Mouse (Mus musculus): Measurements from ENCODE around the gene Nup107. TPM values are rescaled to one million over a fixed set of nuclear protein-coding genes. Genes with fewer than 3 reads are reported as not detected.
"Not testable (repeated sequence)": the region's sequence is repeated elsewhere in the genome, so short reads cannot be mapped to it uniquely, and the experiment has no call there.

Gene Nup107
- polyA plus RNA-seq, 1 experiment: 1.0 TPM

- no peak for TF ChIP-seq GATA1 (IDR thresholded peaks at IDR 0.05; ENCODE audit: low read length)
- TF ChIP-seq TAL1 (IDR thresholded peaks at IDR 0.05; ENCODE audit: low read length): no peak
- no peaks in the 10 kb centered on the region for H3K36me3 ChIP-seq (ENCODE audit: control insufficient read depth)
- H3K27me3 ChIP-seq (ENCODE audit: control insufficient read depth): no peaks in the 10 kb centered on the region
- no peaks in the 10 kb centered on the region for H3K9me3 ChIP-seq (ENCODE audit: control insufficient read depth, low read length)
- H3K4me1 ChIP-seq (ENCODE audit: control insufficient read depth): no peaks in the 10 kb centered on the region
- no peak overlapping the region for H3K4me3 ChIP-seq (replicated peaks)
Observed at GRCm38 (mm10) chr10:117718161-117719119, 74.1 kb downstream of the Nup107 start.

GRCm38 (mm10) chr10:117717583-117717982 is 74.9 kb downstream of the Nup107 start:
- TF ChIP-seq GATA1 (IDR thresholded peaks at IDR 0.05; ENCODE audit: low read length) (no peak), TAL1 (IDR thresholded peaks at IDR 0.05; ENCODE audit: low read length) (no peak)
- H3K27me3 ChIP-seq (ENCODE audit: control insufficient read depth): no peaks in the 10 kb centered on the region
- H3K36me3 ChIP-seq (ENCODE audit: control insufficient read depth): no peaks in the 10 kb centered on the region
- no peak overlapping the region for H3K4me3 ChIP-seq (replicated peaks)
- no peaks in the 10 kb centered on the region for H3K9me3 ChIP-seq (ENCODE audit: control insufficient read depth, low read length)
- H3K4me1 ChIP-seq (ENCODE audit: control insufficient read depth): no peaks in the 10 kb centered on the region

- Histone ChIP-seq H3K4me3 (replicated peaks) (no peak overlapping the region), H3K36me3 (ENCODE audit: control insufficient read depth) (no peaks in the 10 kb centered on the region), H3K9me3 (ENCODE audit: control insufficient read depth, low read length) (no peaks in the 10 kb centered on the region), H3K27me3 (ENCODE audit: control insufficient read depth) (no peaks in the 10 kb centered on the region), H3K4me1 (ENCODE audit: control insufficient read depth) (peaks cover 3% of the 10 kb centered on the region)
- TF ChIP-seq TAL1 (IDR thresholded peaks at IDR 0.05; ENCODE audit: low read length): no peak
- TF ChIP-seq GATA1 (IDR thresholded peaks at IDR 0.05; ENCODE audit: low read length): no peak
Observed at GRCm38 (mm10) chr10:117716686-117717085, 75.8 kb downstream of the Nup107 start.

GRCm38 (mm10) chr10:117715654-117716053 is 76.9 kb downstream of the Nup107 start:
- H3K4me1 ChIP-seq (ENCODE audit: control insufficient read depth): peaks cover 11% of the 10 kb centered on the region
- H3K4me3 ChIP-seq (replicated peaks); H3K27me3 ChIP-seq (ENCODE audit: control insufficient read depth); H3K9me3 ChIP-seq (ENCODE audit: control insufficient read depth, low read length); H3K36me3 ChIP-seq (ENCODE audit: control insufficient read depth): not testable (repeated sequence)

GRCm38 (mm10) chr10:117714928-117715500 is 77.5 kb downstream of the Nup107 start:
- Histone ChIP-seq H3K4me1 (ENCODE audit: control insufficient read depth) (peaks cover 11% of the 10 kb centered on the region), H3K9me3 (ENCODE audit: control insufficient read depth, low read length) (no peaks in the 10 kb centered on the region)

GRCm38 (mm10) chr10:117714048-117714545 is 78.4 kb downstream of the Nup107 start:
- Histone ChIP-seq H3K4me3 (replicated peaks) (no peak overlapping the region), H3K4me1 (ENCODE audit: control insufficient read depth) (peaks cover 14% of the 10 kb centered on the region), H3K27me3 (ENCODE audit: control insufficient read depth) (no peaks in the 10 kb centered on the region), H3K36me3 (ENCODE audit: control insufficient read depth) (no peaks in the 10 kb centered on the region; the same call in 1 of the 2 replicates), H3K9me3 (ENCODE audit: control insufficient read depth, low read length) (no peaks in the 10 kb centered on the region)
- TF ChIP-seq TAL1 (IDR thresholded peaks at IDR 0.05; ENCODE audit: low read length) (no peak), GATA1 (IDR thresholded peaks at IDR 0.05; ENCODE audit: low read length) (no peak)

More at GRCm38 (mm10) chr10:117714928-117715500, 77.5 kb downstream of the Nup107 start:
- TF ChIP-seq TAL1 (IDR thresholded peaks at IDR 0.05; ENCODE audit: low read length): no peak
- TF ChIP-seq GATA1 (IDR thresholded peaks at IDR 0.05; ENCODE audit: low read length): no peak
- Histone ChIP-seq H3K36me3 (ENCODE audit: control insufficient read depth) (no peaks in the 10 kb centered on the region), H3K4me3 (replicated peaks) (no peak overlapping the region), H3K27me3 (ENCODE audit: control insufficient read depth) (no peaks in the 10 kb centered on the region)

- no peak for TF ChIP-seq TAL1 (IDR thresholded peaks at IDR 0.05; ENCODE audit: low read length)
- TF ChIP-seq GATA1 (IDR thresholded peaks at IDR 0.05; ENCODE audit: low read length): no peak
- H3K4me3 ChIP-seq (replicated peaks): no peak overlapping the region
- H3K27me3 ChIP-seq (ENCODE audit: control insufficient read depth): no peaks in the 10 kb centered on the region
- H3K36me3 ChIP-seq (ENCODE audit: control insufficient read depth): peaks cover 5% of the 10 kb centered on the region
- no peaks in the 10 kb centered on the region for H3K9me3 ChIP-seq (ENCODE audit: control insufficient read depth, low read length)
- H3K4me1 ChIP-seq (ENCODE audit: control insufficient read depth): peaks cover 19% of the 10 kb centered on the region
Observed at GRCm38 (mm10) chr10:117713466-117713865, 79.0 kb downstream of the Nup107 start.

- H3K4me3 ChIP-seq (replicated peaks): no peak overlapping the region
- no peaks in the 10 kb centered on the region for H3K9me3 ChIP-seq (ENCODE audit: control insufficient read depth, low read length)
- TF ChIP-seq TAL1 (IDR thresholded peaks at IDR 0.05; ENCODE audit: low read length): no peak
- TF ChIP-seq GATA1 (IDR thresholded peaks at IDR 0.05; ENCODE audit: low read length): no peak
- H3K4me1 ChIP-seq (ENCODE audit: control insufficient read depth): peaks cover 19% of the 10 kb centered on the region
- H3K27me3 ChIP-seq (ENCODE audit: control insufficient read depth): no peaks in the 10 kb centered on the region
- H3K36me3 ChIP-seq (ENCODE audit: control insufficient read depth): peaks cover 7% of the 10 kb centered on the region
Observed at GRCm38 (mm10) chr10:117712871-117713270, 79.6 kb downstream of the Nup107 start.

GRCm38 (mm10) chr10:117712191-117712754 is 80.2 kb downstream of the Nup107 start:
- H3K9me3 ChIP-seq (ENCODE audit: control insufficient read depth, low read length): no peaks in the 10 kb centered on the region
- peaks cover 22% of the 10 kb centered on the region for H3K4me1 ChIP-seq (ENCODE audit: control insufficient read depth)
- H3K27me3 ChIP-seq (ENCODE audit: control insufficient read depth): no peaks in the 10 kb centered on the region
- peaks cover 13% of the 10 kb centered on the region for H3K36me3 ChIP-seq (ENCODE audit: control insufficient read depth)
- H3K4me3 ChIP-seq (replicated peaks): no peak overlapping the region
- TF ChIP-seq GATA1 (IDR thresholded peaks at IDR 0.05; ENCODE audit: low read length) (no peak), TAL1 (IDR thresholded peaks at IDR 0.05; ENCODE audit: low read length) (no peak)

Data from erythroblast, embryonic 14.5 days (primary cell).